Mouse (Mus musculus) lung, adult 2 months (tissue): ENCODE measurements around the gene Sgsm2.

ENCODE experiments used
- CTCF ChIP-seq: fragments of 200-500 bp; IDR thresholded peaks from 2 replicates; pipeline ENCODE4 v1.5.1; 2011; ENCODE audit warnings: mild to moderate bottlenecking, low read length, control low read depth; ENCODE audit not compliant: insufficient read depth
- POLR2A ChIP-seq: fragments of 200-500 bp; IDR thresholded peaks from 2 replicates; pipeline ENCODE4 v1.6.1; 2011; ENCODE audit warnings: low read depth, mild to moderate bottlenecking, control low read depth, low read length, borderline replicate concordance; ENCODE audit errors: extremely low read depth

GRCm38 (mm10) chr11:74830256-74831161 lies 66.4 kb downstream of the Sgsm2 start, which contains the start of gene Mnt:
- TF ChIP-seq CTCF: no peak
- TF ChIP-seq POLR2A: peak; percentile 72; the same call in 1 of the 2 replicates
